Mouse (Mus musculus) brain, embryonic 14.5 days (tissue): ENCODE results near the gene Ralgapb.

Experiments
- CTCF ChIP-seq: fragments of 200-500 bp; IDR thresholded peaks from 2 replicates; pipeline ENCODE4 v1.5.1; 2012; ENCODE audit warnings: inconsistent platforms, mild to moderate bottlenecking, moderate library complexity, borderline replicate concordance; ENCODE audit not compliant: insufficient read depth, insufficient read length; ENCODE audit errors: extremely low read depth
- POLR2A ChIP-seq: fragments of 200-500 bp; IDR thresholded peaks from 2 replicates; pipeline ENCODE4 v1.6.1; 2012; ENCODE audit warnings: mild to moderate bottlenecking, inconsistent platforms, borderline replicate concordance; ENCODE audit not compliant: poor library complexity, insufficient read depth, insufficient read length, severe bottlenecking; ENCODE audit errors: extremely low read depth

DNA sequence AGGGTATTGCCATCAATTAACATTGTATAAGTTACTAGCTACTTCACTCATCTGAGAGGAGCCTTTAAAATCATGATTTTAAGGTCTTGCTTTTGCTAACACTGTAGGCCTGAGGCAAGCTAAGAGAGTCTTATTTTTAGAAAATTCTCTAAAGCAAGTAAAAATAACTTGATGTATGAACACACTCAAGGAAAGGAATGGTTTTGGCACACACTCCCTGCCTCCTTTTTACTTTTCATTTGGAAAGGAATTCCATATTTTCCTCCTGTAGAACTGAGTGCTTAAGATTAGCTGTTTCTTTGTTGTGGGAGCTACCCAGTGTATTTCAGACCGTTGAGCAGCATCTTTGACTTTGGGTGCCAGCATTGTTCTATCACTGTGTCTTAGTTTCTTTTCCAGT is 64.5 kb downstream of the Ralgapb start:
- TF ChIP-seq POLR2A, result no peak
- no peak for TF ChIP-seq CTCF
